Mouse (Mus musculus) liver, embryonic 11.5 days (tissue): ENCODE data around the gene Hes1. TPM values are rescaled to one million over a fixed set of nuclear protein-coding genes. Genes with fewer than 3 reads are reported as not detected.
A peak's percentile ranks its signal among the peaks of the same experiment; 100 is the strongest.

Source experiments
- ATAC-seq: fragments of 200-750 bp; cut with Nextera tagmentation; replicated peaks from 2 replicates; pipeline ENCODE4 v1.8.0; 2017; ENCODE audit warnings: moderate number of reproducible peaks, mild to moderate bottlenecking, moderate TSS enrichment, moderate library complexity; ENCODE audit not compliant: low FRiP score
- DNase-seq: peaks from one replicate; pipeline ENCODE4 v3.0.0-alpha.2; 2017; ENCODE audit warnings: low spot score
- H3K27ac ChIP-seq: fragments of 300-500 bp; sonication (generic); 2 replicates; pipeline ENCODE4 v1.5.1; 2014; ENCODE audit warnings: mild to moderate bottlenecking, low read depth, low read length, control low read depth
- H3K27me3 ChIP-seq: fragments of 300-500 bp; sonication (generic); replicated peaks from 2 replicates; pipeline ENCODE4 v1.6.1; 2014; ENCODE audit warnings: low read length, mixed read lengths; ENCODE audit not compliant: control insufficient read depth, insufficient read depth
- H3K36me3 ChIP-seq: fragments of 300-500 bp; sonication (generic); 2 replicates; pipeline ENCODE4 v1.6.1; 2014; ENCODE audit warnings: mild to moderate bottlenecking, low read length, moderate library complexity, mixed read lengths; ENCODE audit not compliant: control insufficient read depth, insufficient read depth
- H3K4me1 ChIP-seq: fragments of 300-500 bp; sonication (generic); replicated peaks from 2 replicates; pipeline ENCODE4 v1.6.1; 2014; ENCODE audit warnings: low read length, mixed read lengths; ENCODE audit not compliant: control insufficient read depth, insufficient read depth
- H3K4me2 ChIP-seq: fragments of 300-500 bp; sonication (generic); 2 replicates; pipeline ENCODE4 v1.6.1; 2014; ENCODE audit warnings: mild to moderate bottlenecking, control low read depth, moderate library complexity
- H3K4me3 ChIP-seq: fragments of 300-500 bp; sonication (generic); 2 replicates; pipeline ENCODE4 v1.5.1; 2014; ENCODE audit warnings: low read depth, low read length, control low read depth
- H3K9ac ChIP-seq: fragments of 300-500 bp; sonication (generic); 2 replicates; pipeline ENCODE4 v1.6.1; 2014; ENCODE audit warnings: low read depth, low read length, control low read depth
- H3K9me3 ChIP-seq: fragments of 300-500 bp; sonication (generic); 2 replicates; pipeline ENCODE4 v1.6.1; 2016; ENCODE audit warnings: low read length, inconsistent platforms, mixed read lengths; ENCODE audit not compliant: control insufficient read depth
- WGBS: fragments of 180-500 bp; shearing (Covaris S2); extraction: QIAGEN DNeasy Blood & Tissue Kit; methylation state at CpG from one replicate; pipeline ENCODE4 v1.1.7; 2014; 5-methylcytosine and 5-hydroxymethylcytosine counted together
- polyA plus RNA-seq: library from polyadenylated mRNA; unstranded; fragments of >200 nt; fragmentation: Nextera tagmentation; extraction: Ambion mirVana; gene quantifications from 2 replicates; pipeline ENCODE4 v1.2.1, GENCODE M21; 2014

Hes1 gene
- polyA plus RNA-seq, 1 experiment from 2014 or later = 25.3 TPM

- Histone ChIP-seq H3K4me2 (no peak overlapping the region), H3K27me3 (no peaks in the 10 kb centered on the region), H3K9ac (no peak overlapping the region), H3K27ac (no peak overlapping the region), H3K36me3 (no peaks in the 10 kb centered on the region), H3K4me3 (no peak overlapping the region), H3K9me3 (no peaks in the 10 kb centered on the region), H3K4me1 (peaks cover 13% of the 10 kb centered on the region)
- 20% methylated on average over 2 of the region's 2 CpGs for WGBS
- DNase-seq = no peak
- no peak for ATAC-seq
Observed at GRCm38 (mm10) chr16:30111566-30111965, 47.4 kb downstream of the Hes1 start.

- 21% methylated on average over 3 of the region's 3 CpGs for WGBS
- DNase-seq (no peak), ATAC-seq (peak; percentile 65)
- H3K9ac ChIP-seq = no peak overlapping the region
- H3K36me3 ChIP-seq = no peaks in the 10 kb centered on the region
- H3K27me3 ChIP-seq = no peaks in the 10 kb centered on the region
- H3K9me3 ChIP-seq = no peaks in the 10 kb centered on the region
- no peak overlapping the region for H3K4me3 ChIP-seq
- H3K27ac ChIP-seq = peak overlapping the region; percentile 79; the same call in 1 of the 2 replicates
- peaks cover 13% of the 10 kb centered on the region for H3K4me1 ChIP-seq
- H3K4me2 ChIP-seq = no peak overlapping the region
Observed at GRCm38 (mm10) chr16:30113170-30113569, 49.0 kb downstream of the Hes1 start.

GRCm38 (mm10) chr16:30113800-30114199, 49.6 kb downstream of the Hes1 start:
- 72% methylated on average over 8 of the region's 8 CpGs for WGBS
- peak; percentile 57; the same call in 1 of the 2 replicates for ATAC-seq

DNA sequence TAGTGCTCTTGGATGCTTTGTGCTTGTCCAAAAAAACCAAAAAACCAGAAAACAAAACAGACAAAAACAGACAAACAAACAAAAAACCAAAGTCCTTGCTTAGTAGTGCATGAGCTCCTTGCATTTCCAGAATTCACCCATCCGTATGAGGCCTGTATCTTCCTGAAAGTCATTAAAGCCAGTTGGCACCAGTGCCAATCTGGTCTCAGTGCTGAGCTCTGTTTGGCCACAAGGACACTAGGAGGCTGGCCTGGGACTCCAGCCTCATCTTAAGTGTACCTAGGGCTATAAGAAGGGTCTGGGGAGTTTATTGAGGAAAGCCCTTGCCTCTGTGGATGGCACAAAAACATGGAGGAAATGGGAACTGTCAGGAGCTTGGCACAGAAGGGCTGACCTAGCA, 50.3 kb downstream of the Hes1 start:
- H3K9ac ChIP-seq = no peak overlapping the region
- H3K36me3 ChIP-seq = no peaks in the 10 kb centered on the region
- H3K27ac ChIP-seq = peak overlapping the region; percentile 79
- no peaks in the 10 kb centered on the region for H3K9me3 ChIP-seq
- WGBS = 86% methylated on average over 1 of the region's 1 CpGs
- ATAC-seq (no peak), DNase-seq (no peak)
- no peak overlapping the region for H3K4me3 ChIP-seq
- H3K4me2 ChIP-seq = no peak overlapping the region
- peaks cover 13% of the 10 kb centered on the region for H3K4me1 ChIP-seq
- H3K27me3 ChIP-seq = no peaks in the 10 kb centered on the region

More at GRCm38 (mm10) chr16:30113800-30114199, 49.6 kb downstream of the Hes1 start:
- H3K27ac ChIP-seq = peak overlapping the region; percentile 79; the same call in 1 of the 2 replicates
- no peak overlapping the region for H3K9ac ChIP-seq
- no peaks in the 10 kb centered on the region for H3K27me3 ChIP-seq
- H3K4me2 ChIP-seq = peak overlapping the region; percentile 27; the same call in 1 of the 2 replicates
- H3K4me3 ChIP-seq = no peak overlapping the region
- H3K9me3 ChIP-seq = no peaks in the 10 kb centered on the region
- H3K4me1 ChIP-seq = peaks cover 13% of the 10 kb centered on the region
- DNase-seq = no peak
- H3K36me3 ChIP-seq = no peaks in the 10 kb centered on the region

Other genes starting within 250 kb of the Hes1 start
- 1.3 and 1.5 TPM in 2 replicates for gene Cpn2, start 203.1 kb downstream of the Hes1 start, polyA plus RNA-seq
- 0.08 and 0.14 TPM in 2 replicates for gene Lrrc15, start 218.9 kb downstream of the Hes1 start, polyA plus RNA-seq
- gene Gp5, start 246.4 kb downstream of the Hes1 start, polyA plus RNA-seq = 31.1 and 37.5 TPM in 2 replicates